8 mouse cellular contexts compared by ENCODE assay signal in genomic region chr3:52088458-52089341, GRCm38 (mm10). TPM values are rescaled to one million over a fixed set of nuclear protein-coding genes. Genes with fewer than 3 reads are reported as not detected.
DNase-seq lines count a peak whose midpoint lies in the region; ATAC-seq lines count a peak whose summit lies in the region.

No protein-coding gene starts in this region.

- ATAC-seq in embryonic facial prominence, embryonic 14.5 days (ENCODE audit: low read depth), result peak; percentile 87
- peak; percentile 62 for ATAC-seq in limb, embryonic 11.5 days (ENCODE audit: insufficient number of reproducible peaks, low FRiP score, low TSS enrichment, low read depth)
- ATAC-seq in midbrain, embryonic 11.5 days (ENCODE audit: low FRiP score), result peak; percentile 93

- no peaks in the 10 kb centered on the region for H3K36me3 ChIP-seq in embryonic facial prominence, embryonic 14.5 days (ENCODE audit: control insufficient read depth, insufficient read depth, low read length)
- no peaks in the 10 kb centered on the region for H3K36me3 ChIP-seq in limb, embryonic 11.5 days (ENCODE audit: control insufficient read depth, insufficient read depth, low read length)
- H3K36me3 ChIP-seq in midbrain, embryonic 11.5 days (ENCODE audit: control insufficient read depth, insufficient read depth, low read length), result no peaks in the 10 kb centered on the region

- H3K27ac ChIP-seq in embryonic facial prominence, embryonic 14.5 days (replicated peaks; ENCODE audit: low read depth, low read length), result peak overlapping the region; percentile 77
- peak overlapping the region; percentile 32 for H3K27ac ChIP-seq in limb, embryonic 11.5 days (replicated peaks; ENCODE audit: low read depth, low read length)
- H3K27ac ChIP-seq in midbrain, embryonic 11.5 days (ENCODE audit: low read depth, low read length), result peak overlapping the region; percentile 78

- H3K9me3 ChIP-seq in embryonic facial prominence, embryonic 14.5 days (ENCODE audit: control insufficient read depth, low read length), result no peaks in the 10 kb centered on the region
- H3K9me3 ChIP-seq in limb, embryonic 11.5 days (ENCODE audit: control insufficient read depth, low read length), result no peaks in the 10 kb centered on the region
- no peaks in the 10 kb centered on the region for H3K9me3 ChIP-seq in midbrain, embryonic 11.5 days (ENCODE audit: control insufficient read depth, low read length)

- H3K4me2 ChIP-seq in embryonic facial prominence, embryonic 14.5 days (ENCODE audit: low read depth, low read length), result peak overlapping the region; percentile 41
- no peak overlapping the region for H3K4me2 ChIP-seq in limb, embryonic 11.5 days (ENCODE audit: low read depth, severe bottlenecking)
- no peak overlapping the region for H3K4me2 ChIP-seq in midbrain, embryonic 11.5 days

- no peak overlapping the region for H3K4me3 ChIP-seq in embryonic facial prominence, embryonic 14.5 days (ENCODE audit: low read depth, low read length)
- no peak overlapping the region for H3K4me3 ChIP-seq in limb, embryonic 11.5 days (ENCODE audit: low read depth, low read length)
- no peak overlapping the region for H3K4me3 ChIP-seq in midbrain, embryonic 11.5 days (ENCODE audit: low read depth, low read length)

- WGBS in embryonic facial prominence, embryonic 14.5 days, result 15% methylated on average over 19 of the region's 19 CpGs
- 8% methylated on average over 19 of the region's 19 CpGs for WGBS in limb, embryonic 11.5 days
- WGBS in midbrain, embryonic 11.5 days, result 29% methylated on average over 19 of the region's 19 CpGs

- DNase-seq in adrenal gland, postnatal 36 days, result peak; percentile 97 to 99
- DNase-seq in embryonic facial prominence, embryonic 14.5 days (ENCODE audit: low spot score), result peak; percentile 95
- DNase-seq in heart, adult 9 months (ENCODE audit: low spot score in 2 of 2), result peak; percentile 94
- DNase-seq in kidney, adult 8-10 months, result peak; percentile 92 to 93
- peak; percentile 80 for DNase-seq in limb, embryonic 11.5 days (ENCODE audit: low spot score)
- peak; percentile 96 for DNase-seq in midbrain, embryonic 11.5 days (ENCODE audit: low spot score, missing footprints)
- DNase-seq in right cerebral cortex, postnatal 4 days, result peak; percentile 88
- DNase-seq in urinary bladder, postnatal 36 days (ENCODE audit: low spot score in 2 of 2), result peak; percentile 86 to 93

- H3K27me3 ChIP-seq in embryonic facial prominence, embryonic 14.5 days (replicated peaks; ENCODE audit: control insufficient read depth, insufficient read depth, low read length), result no peaks in the 10 kb centered on the region
- no peaks in the 10 kb centered on the region for H3K27me3 ChIP-seq in limb, embryonic 11.5 days (ENCODE audit: control insufficient read depth, insufficient read depth, low read length)
- H3K27me3 ChIP-seq in midbrain, embryonic 11.5 days (ENCODE audit: control insufficient read depth, insufficient read depth, low read length), result no peaks in the 10 kb centered on the region

- peak overlapping the region; percentile 46 for H3K9ac ChIP-seq in embryonic facial prominence, embryonic 14.5 days (ENCODE audit: low read depth, low read length)
- peak overlapping the region; percentile 55 for H3K9ac ChIP-seq in limb, embryonic 11.5 days (ENCODE audit: low read length)
- H3K9ac ChIP-seq in midbrain, embryonic 11.5 days (ENCODE audit: low read length), result peak overlapping the region; percentile 41; the same call in 1 of the 2 replicates

- peaks cover 29% of the 10 kb centered on the region for H3K4me1 ChIP-seq in embryonic facial prominence, embryonic 14.5 days (ENCODE audit: control insufficient read depth, insufficient read depth, low read length)
- H3K4me1 ChIP-seq in limb, embryonic 11.5 days (ENCODE audit: control insufficient read depth, insufficient read depth, low read length), result peaks cover 29% of the 10 kb centered on the region
- H3K4me1 ChIP-seq in midbrain, embryonic 11.5 days (ENCODE audit: control insufficient read depth, insufficient read depth, low read length), result peaks cover 20% of the 10 kb centered on the region

RNA-seq across cellular contexts. Expression of gene Maml3, which starts 16.2 kb away (rescaled TPM):
- 1 to 10 TPM; 7.6 to 9.9 TPM for total RNA-seq in adrenal gland, postnatal 36 days (2021)
- 4.8 and 5.1 TPM in 2 replicates for polyA plus RNA-seq in embryonic facial prominence, embryonic 14.5 days (2014; fragmentation: Nextera tagmentation; extraction: Ambion mirVana)
- polyA plus RNA-seq in limb, embryonic 11.5 days (2014; fragmentation: Nextera tagmentation; extraction: Ambion mirVana), result 4.3 and 5.1 TPM in 2 replicates
- 5.3 and 6.1 TPM in 2 replicates for polyA plus RNA-seq in midbrain, embryonic 11.5 days (2014; fragmentation: Nextera tagmentation; extraction: Ambion mirVana)
